Mouse (Mus musculus) cortical plate, adult 2 months (tissue): Measurements from ENCODE around the gene Trim80.

ENCODE experiments used
- CTCF ChIP-seq: fragments of 200-500 bp; IDR thresholded peaks from 2 replicates; pipeline ENCODE4 v1.5.1; 2011; ENCODE audit warnings: mild to moderate bottlenecking, control low read depth, low read length; ENCODE audit not compliant: insufficient read depth; ENCODE audit errors: extremely low read depth
- POLR2A ChIP-seq: fragments of 200-500 bp; IDR thresholded peaks from 2 replicates; pipeline ENCODE4 v1.6.1; 2011; ENCODE audit warnings: mild to moderate bottlenecking, low read length, control low read depth; ENCODE audit not compliant: insufficient read depth; ENCODE audit errors: extremely low read depth

GRCm38 (mm10) chr11:115492387-115492786, 52.0 kb downstream of the Trim80 start:
- TF ChIP-seq POLR2A: no peak
- no peak for TF ChIP-seq CTCF
